Mouse (Mus musculus) macrophage (primary cell): Measurements from ENCODE around the gene 9430097D07Rik. TPM values are rescaled to one million over a fixed set of nuclear protein-coding genes. Genes with fewer than 3 reads are reported as not detected.
A peak's percentile ranks its signal among the peaks of the same experiment; 100 is the strongest.

Experiments
- H3K27ac ChIP-seq: fragments of 350-480 bp; formaldehyde crosslinking; 2 replicates; pipeline ENCODE4 v1.9.0; 2021
- H3K36me3 ChIP-seq: fragments of 350-480 bp; formaldehyde crosslinking; 2 replicates; pipeline ENCODE4 v1.9.0; 2021; ENCODE audit errors: inconsistent target
- H3K4me3 ChIP-seq: fragments of 350-480 bp; formaldehyde crosslinking; 2 replicates; pipeline ENCODE4 v1.9.0; 2021; ENCODE audit errors: inconsistent target
- H3K79me2 ChIP-seq: fragments of 350-480 bp; formaldehyde crosslinking; 2 replicates; pipeline ENCODE4 v1.9.0; 2021; ENCODE audit errors: inconsistent target
- WGBS: methylation state at CpG from one replicate; pipeline ENCODE4 v1.1.7; 2026; ENCODE audit warnings: inconsistent platforms; ENCODE audit not compliant: missing documents; 5-methylcytosine and 5-hydroxymethylcytosine counted together
- polyA plus RNA-seq: library from polyadenylated mRNA; stranded (reverse); fragments of 250-400 nt; gene quantifications from 3 replicates; pipeline ENCODE4 v1.2.4, GENCODE M21; 2018; ENCODE audit warnings: inconsistent platforms

Gene 9430097D07Rik
- polyA plus RNA-seq, 1 experiment from 2014 or later = not detected

GRCm38 (mm10) chr2:32585149-32585714 lies 9.7 kb upstream of the 9430097D07Rik start:
- 78% methylated on average over 6 of the region's 7 CpGs for WGBS
- Histone ChIP-seq H3K4me3 (no peak overlapping the region), H3K27ac (no peak overlapping the region; the same call in 1 of the 2 replicates), H3K36me3 (no peaks in the 10 kb centered on the region), H3K79me2 (peaks cover 25% of the 10 kb centered on the region)

- H3K36me3 ChIP-seq = no peaks in the 10 kb centered on the region
- 20% methylated on average over 34 of the region's 37 CpGs for WGBS
- H3K4me3 ChIP-seq = no peak overlapping the region
- H3K79me2 ChIP-seq = peaks cover 8% of the 10 kb centered on the region
- no peak overlapping the region for H3K27ac ChIP-seq
Measured at GRCm38 (mm10) chr2:32582830-32583799, 7.6 kb upstream of the 9430097D07Rik start.

- WGBS = 68% methylated on average over 19 of the region's 19 CpGs
Measured at GRCm38 (mm10) chr2:32581450-32582095, 6.1 kb upstream of the 9430097D07Rik start.

DNA sequence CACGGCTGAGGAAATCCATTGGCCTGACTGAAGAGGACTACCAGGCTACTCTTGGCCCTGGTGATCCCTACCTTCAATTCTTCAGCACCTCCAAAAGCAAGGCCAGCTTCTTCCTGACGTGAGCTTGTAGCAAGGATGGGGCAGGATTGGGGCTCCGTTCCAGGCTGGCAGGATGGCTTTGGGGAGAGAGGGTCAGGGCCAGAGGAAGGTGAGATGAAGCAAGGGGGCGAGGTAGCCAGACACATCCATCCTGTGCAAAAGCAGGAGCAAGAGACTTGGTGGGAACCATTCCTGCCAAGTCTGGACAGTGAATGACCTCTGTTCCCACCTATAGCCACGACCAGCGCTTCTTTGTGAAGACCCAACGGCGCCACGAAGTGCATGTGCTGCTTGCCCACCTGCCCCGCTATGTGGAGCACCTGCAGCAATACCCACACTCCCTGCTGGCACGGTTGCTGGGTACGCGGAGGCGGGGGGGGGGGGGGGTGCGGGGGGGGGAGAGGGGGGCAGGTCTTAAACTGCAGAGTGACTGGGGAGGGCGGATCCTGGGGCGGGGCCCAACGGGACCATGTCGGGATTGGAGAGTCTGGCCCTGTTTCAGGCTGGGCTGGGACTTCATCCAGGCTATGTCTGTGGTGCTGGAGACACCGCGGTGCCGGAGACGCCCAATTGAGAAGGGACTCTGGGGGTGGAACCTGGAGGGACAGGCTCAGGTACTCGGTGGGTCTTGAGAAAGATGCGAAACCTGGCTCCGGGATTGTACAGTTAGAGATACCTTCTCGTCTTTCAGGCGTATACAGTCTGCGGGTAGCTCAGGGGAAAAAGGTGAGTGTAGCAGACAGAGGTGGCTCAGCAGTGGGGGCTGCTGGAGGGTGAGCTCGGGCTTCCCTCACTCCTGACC lies 2.9 kb upstream of the 9430097D07Rik start:
- Histone ChIP-seq H3K27ac (no peak overlapping the region), H3K36me3 (peaks cover 2% of the 10 kb centered on the region; the same call in 1 of the 2 replicates), H3K4me3 (no peak overlapping the region), H3K79me2 (no peaks in the 10 kb centered on the region)
- WGBS = 54% methylated on average over 24 of the region's 30 CpGs

More at GRCm38 (mm10) chr2:32581450-32582095, 6.1 kb upstream of the 9430097D07Rik start:
- Histone ChIP-seq H3K27ac (no peak overlapping the region), H3K4me3 (no peak overlapping the region), H3K79me2 (no peaks in the 10 kb centered on the region), H3K36me3 (no peaks in the 10 kb centered on the region)

GRCm38 (mm10) chr2:32576532-32576931 lies 1.0 kb upstream of the 9430097D07Rik start:
- H3K79me2 ChIP-seq = peaks cover 13% of the 10 kb centered on the region
- WGBS = 88% methylated on average over 9 of the region's 9 CpGs
- no peak overlapping the region for H3K4me3 ChIP-seq
- H3K36me3 ChIP-seq = peaks cover 10% of the 10 kb centered on the region; the same call in 1 of the 2 replicates
- no peak overlapping the region for H3K27ac ChIP-seq

DNA sequence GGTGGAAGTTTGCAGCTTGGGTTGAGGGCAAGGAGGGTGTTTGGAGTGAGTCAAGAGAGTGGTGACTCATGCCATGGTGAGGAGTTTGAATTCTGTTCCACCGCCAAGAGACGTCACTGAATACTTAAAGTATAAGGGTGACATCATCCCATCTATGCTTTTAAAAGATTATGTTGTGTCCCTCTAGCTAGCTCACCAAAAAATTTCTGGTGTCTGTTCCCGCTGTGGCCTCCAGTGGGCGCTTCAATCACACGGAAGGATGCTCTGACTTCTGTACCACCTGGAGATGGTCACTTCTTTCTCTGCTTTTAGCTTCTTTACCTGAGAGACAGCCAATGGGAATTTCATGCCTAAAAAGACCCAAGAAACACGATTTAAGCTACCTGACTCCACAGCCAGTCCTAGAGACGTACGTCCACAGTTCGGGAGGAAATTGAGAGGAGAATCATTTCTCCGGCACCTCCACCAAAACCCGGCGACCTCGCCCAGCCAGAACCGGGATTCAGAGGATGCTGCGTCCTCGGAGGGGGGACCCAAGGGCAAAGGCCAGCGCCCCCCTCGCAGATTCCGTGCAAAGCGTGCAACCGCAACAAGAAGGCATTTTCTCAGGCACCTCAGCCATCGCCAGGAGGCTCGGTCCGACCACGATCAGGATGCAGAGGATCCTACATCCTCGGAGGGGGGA lies 441 bp downstream of the 9430097D07Rik start:
- Histone ChIP-seq H3K36me3 (peaks cover 10% of the 10 kb centered on the region; the same call in 1 of the 2 replicates), H3K4me3 (no peak overlapping the region), H3K27ac (no peak overlapping the region), H3K79me2 (peaks cover 22% of the 10 kb centered on the region)
- WGBS = 10% methylated on average over 26 of the region's 26 CpGs

DNA sequence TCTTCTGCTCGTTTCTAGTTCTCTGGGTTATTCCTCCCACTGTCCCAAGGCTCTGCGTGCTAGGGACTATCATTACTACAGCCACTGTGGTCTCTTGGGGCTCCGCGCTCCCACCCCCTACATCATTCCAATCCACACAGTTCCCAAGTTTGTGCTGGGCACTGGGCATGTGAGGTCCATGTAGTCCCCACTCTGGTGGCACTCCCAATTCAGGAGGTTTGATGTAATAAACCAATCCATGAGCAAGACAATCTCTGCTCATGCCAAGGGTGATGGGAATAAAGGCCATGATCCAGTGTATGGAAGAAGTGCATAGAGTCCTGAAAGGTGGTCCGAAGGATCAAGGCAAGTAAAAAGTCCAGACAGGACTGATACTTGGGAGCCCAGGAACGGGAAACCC lies 987 bp downstream of the 9430097D07Rik start, which contains the start of gene Pip5kl1:
Gene Pip5kl1 (plus strand): TSS at position 301 of the 400 bp plus-strand sequence.
- WGBS = 83% methylated on average over 5 of the region's 6 CpGs
- peaks cover 10% of the 10 kb centered on the region; the same call in 1 of the 2 replicates for H3K36me3 ChIP-seq
- no peak within 1 kb of the TSS for H3K27ac ChIP-seq
- peaks cover 22% of the 10 kb centered on the region for H3K79me2 ChIP-seq
- H3K4me3 ChIP-seq = no peak within 1 kb of the TSS

DNA sequence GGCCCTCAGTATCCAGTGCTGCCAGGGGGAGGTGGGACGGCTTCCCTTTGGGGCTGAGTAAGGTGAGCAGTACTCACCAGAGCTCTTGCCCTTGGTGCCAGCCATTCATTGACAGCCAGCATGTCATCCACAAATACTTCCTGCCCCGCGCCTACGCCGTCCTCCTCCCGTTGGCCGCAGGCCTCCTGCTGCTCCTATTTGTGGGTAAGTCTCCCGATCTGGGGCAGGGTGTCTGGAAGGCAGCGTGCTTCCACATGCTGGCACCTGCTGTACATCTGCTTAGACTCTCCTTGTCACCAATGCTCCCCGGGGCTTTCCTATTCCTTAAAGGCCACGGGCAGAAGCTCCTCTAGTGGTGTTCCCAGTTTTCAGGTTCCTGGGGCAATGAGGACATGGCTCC lies 3.3 kb downstream of the 9430097D07Rik start:
- Histone ChIP-seq H3K27ac (no peak overlapping the region), H3K79me2 (peaks cover 22% of the 10 kb centered on the region), H3K36me3 (peaks cover 10% of the 10 kb centered on the region; the same call in 1 of the 2 replicates), H3K4me3 (no peak overlapping the region)
- 96% methylated on average over 11 of the region's 11 CpGs for WGBS

DNA sequence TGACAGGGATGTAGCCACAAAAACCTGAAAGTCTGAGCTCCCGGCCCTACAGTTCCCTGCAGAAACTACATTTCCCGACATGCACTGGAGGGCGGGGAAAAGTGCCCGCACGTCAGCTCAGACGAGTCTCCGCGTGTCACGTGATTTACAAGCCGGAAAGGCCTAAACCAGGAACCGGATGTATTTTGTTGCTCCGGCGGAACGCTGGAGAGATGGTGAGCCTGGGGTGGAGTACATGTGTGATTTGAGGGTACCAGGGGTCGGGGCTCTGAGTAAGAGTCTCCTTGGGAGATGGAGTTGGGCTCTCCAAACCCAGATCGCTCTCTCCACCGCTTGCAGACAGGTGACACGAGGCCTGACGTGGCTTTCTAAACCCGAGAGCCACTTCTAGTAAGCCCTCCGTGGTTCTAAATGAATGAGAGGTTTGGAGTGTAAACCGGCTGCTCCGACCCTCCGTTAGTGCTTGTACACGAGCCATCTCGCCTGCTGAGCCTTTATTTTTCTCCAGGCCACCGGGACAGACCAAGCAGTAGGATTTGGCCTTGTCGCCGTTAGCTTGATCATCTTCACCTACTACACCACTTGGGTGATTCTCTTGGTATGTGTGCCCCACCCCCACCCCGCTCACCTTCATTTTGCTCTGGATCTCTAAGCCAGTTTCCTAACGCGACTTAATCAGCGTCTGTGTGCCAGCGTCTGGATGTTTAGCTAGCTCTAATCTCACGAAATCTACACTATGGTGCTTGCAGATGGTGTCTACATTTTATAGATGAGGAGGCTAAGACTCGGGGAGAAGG lies 4.6 kb downstream of the 9430097D07Rik start, which contains the start of gene Dpm2:
Gene Dpm2 (plus strand): TSS at position 161 of the 797 bp plus-strand sequence.
- under 1% methylated on average over 31 of the region's 36 CpGs for WGBS
- Histone ChIP-seq H3K4me3 (peak within 1 kb of the TSS; percentile 98), H3K27ac (peak within 1 kb of the TSS; percentile 67)

DNA sequence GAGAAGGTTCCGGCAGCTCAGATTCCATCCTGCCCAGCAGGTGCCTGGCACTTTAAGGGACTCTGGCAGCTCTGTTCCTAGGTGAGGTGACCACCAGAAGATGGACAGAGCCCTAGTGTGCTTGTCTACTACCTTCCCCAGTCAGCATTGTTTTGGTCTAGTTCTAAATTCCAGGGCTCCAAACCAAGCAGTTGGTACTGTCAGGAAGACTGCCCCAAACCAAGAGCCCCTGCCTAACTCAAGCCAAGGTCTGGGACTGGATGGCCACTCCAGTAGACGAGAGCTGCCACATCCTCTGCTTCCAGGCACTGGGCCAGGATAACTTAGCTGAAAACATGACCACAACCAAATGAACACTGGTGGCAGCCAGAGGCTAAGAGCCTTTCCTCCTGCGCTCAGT lies 6.5 kb downstream of the 9430097D07Rik start:
- Histone ChIP-seq H3K4me3 (no peak overlapping the region), H3K27ac (no peak overlapping the region), H3K79me2 (peaks cover 22% of the 10 kb centered on the region), H3K36me3 (peaks cover 10% of the 10 kb centered on the region; the same call in 1 of the 2 replicates)
- WGBS = 91% methylated on average over 3 of the region's 3 CpGs

More for the DNA sequence above, 4.6 kb downstream of the 9430097D07Rik start, which contains the start of gene Dpm2:
- Histone ChIP-seq H3K79me2 (peaks cover 22% of the 10 kb centered on the region), H3K36me3 (peaks cover 10% of the 10 kb centered on the region; the same call in 1 of the 2 replicates)

DNA sequence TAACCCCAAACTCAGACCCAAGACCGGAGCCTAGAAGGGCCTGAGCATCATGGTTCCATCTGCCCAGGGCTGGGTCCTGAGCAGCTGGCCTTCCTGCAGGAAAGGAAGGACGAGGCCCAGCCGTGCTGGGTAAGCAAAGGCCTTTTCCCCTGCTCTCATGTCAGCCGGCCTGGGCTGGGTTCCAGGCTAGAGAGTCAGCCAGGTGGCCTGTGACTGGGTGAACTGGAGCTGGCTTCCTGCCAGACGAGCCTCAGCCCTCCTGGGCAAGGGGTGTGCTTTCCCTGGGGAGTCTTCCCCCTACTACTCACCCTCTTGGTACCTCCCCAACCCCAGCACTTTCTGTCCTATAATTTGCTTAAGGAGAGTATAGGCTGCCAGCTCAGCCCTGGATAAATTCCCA lies 7.3 kb downstream of the 9430097D07Rik start:
- H3K36me3 ChIP-seq = peaks cover 5% of the 10 kb centered on the region; the same call in 1 of the 2 replicates
- H3K79me2 ChIP-seq = peaks cover 22% of the 10 kb centered on the region
- 95% methylated on average over 5 of the region's 5 CpGs for WGBS
- no peak overlapping the region for H3K4me3 ChIP-seq
- no peak overlapping the region for H3K27ac ChIP-seq

GRCm38 (mm10) chr2:32566536-32567063 lies 8.9 kb downstream of the 9430097D07Rik start:
- no peak overlapping the region for H3K4me3 ChIP-seq
- H3K36me3 ChIP-seq = no peaks in the 10 kb centered on the region
- WGBS = 44% methylated on average over 4 of the region's 4 CpGs
- H3K27ac ChIP-seq = no peak overlapping the region
- peaks cover 10% of the 10 kb centered on the region for H3K79me2 ChIP-seq
